In genomic region chr19:5094243-5094632, GRCm38 (mm10) we compare ENCODE assay signal across 9 mouse cellular contexts. TPM values are rescaled to one million over a fixed set of nuclear protein-coding genes. Genes with fewer than 3 reads are reported as not detected.
DNase-seq lines count a peak whose midpoint lies in the region; ATAC-seq and TF ChIP-seq lines count a peak whose summit lies in the region.
"Had no signal": no experiment of that assay in that cellular context is flagged by ENCODE, and none has a peak within 500 bp of the region (broad histone marks: within the 10 kb centered on the region; RNA-seq: fewer than 3 reads in every experiment).

No protein-coding gene starts in this region.

- peak; percentile 55 to 77 for ATAC-seq in hematopoietic stem cell, adult 5-6 weeks (replicated peaks in 1 of 2; ENCODE audit: insufficient read depth in 1 of 2, low FRiP score in 2 of 2, low TSS enrichment in 1 of 2, low read depth in 1 of 2, poor library complexity in 2 of 2, severe bottlenecking in 2 of 2)
- ATAC-seq in lung, embryonic 16.5 days (ENCODE audit: low read depth): peak; percentile 69

- WGBS in cerebellum, adult 2 months: under 1% methylated on average over 21 of the region's 21 CpGs
- 1% methylated on average over 21 of the region's 21 CpGs for WGBS in lung, embryonic 16.5 days

- H3K4me2 ChIP-seq in lung, embryonic 16.5 days (ENCODE audit: low read depth, low read length): no peak overlapping the region

- no peaks in the 10 kb centered on the region for H3K9me3 ChIP-seq in ES-E14 (ENCODE audit: control insufficient read depth, insufficient read depth, low read depth, low read length)
- no peaks in the 10 kb centered on the region for H3K9me3 ChIP-seq in lung, embryonic 16.5 days (ENCODE audit: control insufficient read depth, low read length)

- no peak overlapping the region for H3K9ac ChIP-seq in ES-E14 (ENCODE audit: insufficient read depth, low read depth, low read length, poor library complexity, severe bottlenecking)
- no peak overlapping the region for H3K9ac ChIP-seq in lung, embryonic 16.5 days (ENCODE audit: low read length)

- H3K36me3 ChIP-seq in ES-E14 (ENCODE audit: control insufficient read depth, insufficient read depth, low read length, poor library complexity, severe bottlenecking): peaks cover 12% of the 10 kb centered on the region
- peaks cover 14% of the 10 kb centered on the region for H3K36me3 ChIP-seq in lung, embryonic 16.5 days (ENCODE audit: control insufficient read depth, insufficient read depth, low read length)

- TF ChIP-seq CTCF in cerebellum, adult 2 months (IDR thresholded peaks at IDR 0.05; ENCODE audit: borderline replicate concordance, insufficient read depth, low read depth, low read length): peak; percentile 78

- no peaks in the 10 kb centered on the region for H3K27me3 ChIP-seq in cerebellum, adult 2 months (ENCODE audit: control insufficient read depth, insufficient read depth, low read length)
- H3K27me3 ChIP-seq in lung, embryonic 16.5 days (ENCODE audit: control insufficient read depth, insufficient read depth, low read depth, low read length): peaks cover 3% of the 10 kb centered on the region; the same call in 1 of the 2 replicates

- H3K4me1 ChIP-seq in ES-E14 (ENCODE audit: control insufficient read depth in 2 of 2, insufficient read depth in 2 of 2, low read length in 2 of 2, poor library complexity in 1 of 2): peaks cover 0 to 17% of the 10 kb centered on the region in 2 experiments; a peak in 1 of 4 replicates
- peaks cover 22% of the 10 kb centered on the region for H3K4me1 ChIP-seq in cerebellum, adult 2 months (ENCODE audit: control insufficient read depth, insufficient read depth, low read length)
- H3K4me1 ChIP-seq in lung, embryonic 16.5 days (replicated peaks; ENCODE audit: control insufficient read depth, insufficient read depth, low read length): peaks cover 14% of the 10 kb centered on the region

- H3K4me3 ChIP-seq in ES-E14 (ENCODE audit: insufficient read depth in 1 of 2, low read depth in 1 of 2, low read length in 2 of 2, poor library complexity in 1 of 2, severe bottlenecking in 1 of 2): no peak overlapping the region
- H3K4me3 ChIP-seq in cerebellum, adult 2 months (replicated peaks; ENCODE audit: insufficient read depth, low read depth, low read length): peak overlapping the region; percentile 52
- no peak overlapping the region for H3K4me3 ChIP-seq in lung, embryonic 16.5 days (ENCODE audit: low read length)

- in situ Hi-C loops in ES-E14 (cut with MboI; ENCODE audit: low sequenced_read_pairs in 2 of 2, unreplicated experiment in 2 of 2): no loop called here

- peak; percentile 95 for DNase-seq in ES-E14 (ENCODE audit: low read depth, low spot score)
- DNase-seq in cerebellum, adult 2 months: peak; percentile 92 to 96
- DNase-seq in forelimb bud, embryonic 11.5 days (ENCODE audit: low read depth, low spot score): peak; percentile 95
- peak; percentile 97 for DNase-seq in layer of hippocampus, adult 9-11 months
- DNase-seq in ovary, postnatal 10 days (ENCODE audit: low spot score): peak; percentile 90
- DNase-seq in thymus, postnatal 10 days (ENCODE audit: low spot score in 2 of 2): peak; percentile 76 to 91

- no peak for TF ChIP-seq POLR2A in cerebellum, adult 2 months (IDR thresholded peaks at IDR 0.05; ENCODE audit: borderline replicate concordance, insufficient read depth, low read length)

- no peak overlapping the region for H3K27ac ChIP-seq in ES-E14 (ENCODE audit: insufficient read depth, low read depth, low read length, poor library complexity, severe bottlenecking)
- H3K27ac ChIP-seq in cerebellum, adult 2 months (ENCODE audit: insufficient read depth, low read length): peak overlapping the region; percentile 32; the same call in 1 of the 2 replicates
- H3K27ac ChIP-seq in lung, embryonic 16.5 days (ENCODE audit: low read length): no peak overlapping the region
- H3K27ac ChIP-seq: macrophage had no signal

TF ChIP-seq in ES-E14, 5 proteins besides CTCF, POLR2A, EP300 and RAD21:
- no peak; the same call in 1 of the 2 replicates for TF ChIP-seq HCFC1 (IDR thresholded peaks at IDR 0.05; ENCODE audit: borderline replicate concordance, insufficient read depth, low read length)

RNA-seq across cellular contexts. Expression of gene Cnih2, which starts 4.1 kb away (rescaled TPM):
- 2.5 and 3.7 TPM in 2 replicates for total RNA-seq in ES-E14 (2012; rRNA removed)
- polyA plus RNA-seq in cerebellum, adult 2 months (2012; rRNA removed): 89.3 and 90.3 TPM in 2 replicates
- 0.35 TPM in 1 of 2 replicates, not detected in the other for total RNA-seq in hematopoietic stem cell, adult 5-6 weeks (2017)
- polyA plus RNA-seq in lung, embryonic 16.5 days (2015; fragmentation: Nextera tagmentation; extraction: Ambion mirVana): 5.6 and 7.0 TPM in 2 replicates
- polyA plus RNA-seq: macrophage had no signal

RNA-seq across cellular contexts. Expression of gene Yif1a, which starts 5.9 kb away (rescaled TPM):
- 84.4 and 110 TPM in 2 replicates for total RNA-seq in ES-E14 (2012; rRNA removed)
- polyA plus RNA-seq in cerebellum, adult 2 months (2012; rRNA removed): 98.4 and 103 TPM in 2 replicates
- 8.2 and 12.9 TPM in 2 replicates for total RNA-seq in hematopoietic stem cell, adult 5-6 weeks (2017)
- 95.3 and 101 TPM in 2 replicates for polyA plus RNA-seq in lung, embryonic 16.5 days (2015; fragmentation: Nextera tagmentation; extraction: Ambion mirVana)

RNA-seq across cellular contexts. Expression of gene Tmem151a, which starts 8.9 kb away (rescaled TPM):
- total RNA-seq in ES-E14 (2012; rRNA removed): 0.89 and 2.3 TPM in 2 replicates
- polyA plus RNA-seq in cerebellum, adult 2 months (2012; rRNA removed): 84.0 and 102 TPM in 2 replicates
- not detected in 2 replicates for total RNA-seq in hematopoietic stem cell, adult 5-6 weeks (2017)
- 3.6 and 3.8 TPM in 2 replicates for polyA plus RNA-seq in lung, embryonic 16.5 days (2015; fragmentation: Nextera tagmentation; extraction: Ambion mirVana)

RNA-seq across cellular contexts. Expression of gene Rab1b, which starts 12.6 kb away (rescaled TPM):
- total RNA-seq in ES-E14 (2012; rRNA removed): 78.5 and 96.9 TPM in 2 replicates
- 191 and 195 TPM in 2 replicates for polyA plus RNA-seq in cerebellum, adult 2 months (2012; rRNA removed)
- 70.4 and 70.9 TPM in 2 replicates for total RNA-seq in hematopoietic stem cell, adult 5-6 weeks (2017)
- 289 and 295 TPM in 2 replicates for polyA plus RNA-seq in lung, embryonic 16.5 days (2015; fragmentation: Nextera tagmentation; extraction: Ambion mirVana)

RNA-seq across cellular contexts. Expression of gene Klc2, which starts 24.1 kb away (rescaled TPM):
- total RNA-seq in ES-E14 (2012; rRNA removed): 14.7 and 22.9 TPM in 2 replicates
- polyA plus RNA-seq in cerebellum, adult 2 months (2012; rRNA removed): 318 and 338 TPM in 2 replicates
- total RNA-seq in hematopoietic stem cell, adult 5-6 weeks (2017): 9.8 and 10.1 TPM in 2 replicates
- 14.6 and 17.0 TPM in 2 replicates for polyA plus RNA-seq in lung, embryonic 16.5 days (2015; fragmentation: Nextera tagmentation; extraction: Ambion mirVana)
